Mouse (Mus musculus) midbrain, embryonic 16.5 days (tissue): Measurements from ENCODE around the gene Nmur1. TPM values are rescaled to one million over a fixed set of nuclear protein-coding genes. Genes with fewer than 3 reads are reported as not detected.
A peak's percentile ranks its signal among the peaks of the same experiment; 100 is the strongest.

Experiments used
- ATAC-seq: fragments of 200-750 bp; cut with Nextera tagmentation; 2 replicates; pipeline ENCODE4 v1.8.0; 2017; ENCODE audit warnings: moderate TSS enrichment
- H3K27ac ChIP-seq: fragments of 300-500 bp; sonication (generic); 2 replicates; pipeline ENCODE4 v1.5.1; 2014; ENCODE audit warnings: mild to moderate bottlenecking, low read length, mixed read lengths
- H3K27me3 ChIP-seq: fragments of 300-500 bp; sonication (generic); 2 replicates; pipeline ENCODE4 v1.6.1; 2014; ENCODE audit warnings: low read depth, low read length, mixed read lengths; ENCODE audit not compliant: control insufficient read depth, insufficient read depth
- H3K36me3 ChIP-seq: fragments of 300-500 bp; sonication (generic); 2 replicates; pipeline ENCODE4 v1.6.1; 2014; ENCODE audit warnings: mild to moderate bottlenecking, low read length, moderate library complexity, mixed read lengths; ENCODE audit not compliant: control insufficient read depth, insufficient read depth
- H3K4me1 ChIP-seq: fragments of 300-500 bp; sonication (generic); 2 replicates; pipeline ENCODE4 v1.6.1; 2014; ENCODE audit warnings: mild to moderate bottlenecking, low read length, mixed read lengths; ENCODE audit not compliant: control insufficient read depth, insufficient read depth
- H3K4me2 ChIP-seq: fragments of 300-500 bp; sonication (generic); 2 replicates; pipeline ENCODE4 v1.6.1; 2014; ENCODE audit warnings: mild to moderate bottlenecking, low read length, mixed read lengths
- H3K4me3 ChIP-seq: fragments of 300-500 bp; sonication (generic); 2 replicates; pipeline ENCODE4 v1.5.1; 2014; ENCODE audit warnings: low read depth, mild to moderate bottlenecking, low read length, moderate library complexity, mixed read lengths
- H3K9ac ChIP-seq: fragments of 300-500 bp; sonication (generic); 2 replicates; pipeline ENCODE4 v1.6.1; 2014; ENCODE audit warnings: low read depth, low read length, mixed read lengths
- H3K9me3 ChIP-seq: fragments of 300-500 bp; sonication (generic); replicated peaks from 2 replicates; pipeline ENCODE4 v1.6.1; 2014; ENCODE audit warnings: mild to moderate bottlenecking, low read length, mixed read lengths; ENCODE audit not compliant: control insufficient read depth, poor library complexity, severe bottlenecking
- WGBS: fragments of 180-500 bp; shearing (Covaris S2); extraction: QIAGEN DNeasy Blood & Tissue Kit; methylation state at CpG from one replicate; pipeline ENCODE4 v1.1.7; 2014; 5-methylcytosine and 5-hydroxymethylcytosine counted together
- polyA plus RNA-seq: library from polyadenylated mRNA; unstranded; fragments of >200 nt; fragmentation: Nextera tagmentation; extraction: Ambion mirVana; gene quantifications from 2 replicates; pipeline ENCODE4 v1.2.1, GENCODE M21; 2015

The Nmur1 gene
- polyA plus RNA-seq, 1 experiment from 2014 or later = 0.11 TPM

GRCm38 (mm10) chr1:86464223-86464874 lies 38.3 kb upstream of the Nmur1 start:
- H3K4me1 ChIP-seq = no peaks in the 10 kb centered on the region
- H3K4me2 ChIP-seq = no peak overlapping the region
- no peaks in the 10 kb centered on the region for H3K27me3 ChIP-seq
- H3K27ac ChIP-seq = peak overlapping the region; percentile 60; the same call in 1 of the 2 replicates
- H3K36me3 ChIP-seq = no peaks in the 10 kb centered on the region
- H3K9me3 ChIP-seq = no peaks in the 10 kb centered on the region
- no peak overlapping the region for H3K4me3 ChIP-seq
- ATAC-seq = no peak
- 36% methylated on average over 9 of the region's 9 CpGs for WGBS
- no peak overlapping the region for H3K9ac ChIP-seq

GRCm38 (mm10) chr1:86459371-86459770 lies 33.3 kb upstream of the Nmur1 start:
- WGBS = 81% methylated on average over 4 of the region's 4 CpGs
- H3K4me3 ChIP-seq = no peak overlapping the region
- H3K9ac ChIP-seq = no peak overlapping the region
- H3K36me3 ChIP-seq = no peaks in the 10 kb centered on the region
- ATAC-seq = no peak
- H3K9me3 ChIP-seq = no peaks in the 10 kb centered on the region
- no peaks in the 10 kb centered on the region for H3K4me1 ChIP-seq
- H3K4me2 ChIP-seq = no peak overlapping the region
- H3K27ac ChIP-seq = no peak overlapping the region
- no peaks in the 10 kb centered on the region for H3K27me3 ChIP-seq

GRCm38 (mm10) chr1:86456892-86457581 lies 31.0 kb upstream of the Nmur1 start:
- Histone ChIP-seq H3K4me2 (no peak overlapping the region), H3K36me3 (no peaks in the 10 kb centered on the region), H3K9me3 (no peaks in the 10 kb centered on the region), H3K27ac (no peak overlapping the region), H3K4me3 (no peak overlapping the region), H3K27me3 (no peaks in the 10 kb centered on the region), H3K9ac (no peak overlapping the region), H3K4me1 (no peaks in the 10 kb centered on the region)
- 73% methylated on average over 13 of the region's 13 CpGs for WGBS
- ATAC-seq = no peak

- H3K4me2 ChIP-seq = no peak overlapping the region
- no peak for ATAC-seq
- no peaks in the 10 kb centered on the region for H3K9me3 ChIP-seq
- no peaks in the 10 kb centered on the region for H3K27me3 ChIP-seq
- 72% methylated on average over 5 of the region's 5 CpGs for WGBS
- H3K4me3 ChIP-seq = no peak overlapping the region
- no peaks in the 10 kb centered on the region for H3K4me1 ChIP-seq
- H3K9ac ChIP-seq = no peak overlapping the region
- H3K27ac ChIP-seq = no peak overlapping the region
- H3K36me3 ChIP-seq = no peaks in the 10 kb centered on the region
These were observed 26.7 kb upstream of the Nmur1 start for GRCm38 (mm10) chr1:86452713-86453112.

- WGBS = 50% methylated on average over 6 of the region's 6 CpGs
- no peaks in the 10 kb centered on the region for H3K4me1 ChIP-seq
- H3K4me2 ChIP-seq = no peak overlapping the region
- H3K36me3 ChIP-seq = no peaks in the 10 kb centered on the region
- ATAC-seq = no peak
- no peaks in the 10 kb centered on the region for H3K27me3 ChIP-seq
- H3K4me3 ChIP-seq = no peak overlapping the region
- H3K27ac ChIP-seq = no peak overlapping the region
- H3K9me3 ChIP-seq = no peaks in the 10 kb centered on the region
- no peak overlapping the region for H3K9ac ChIP-seq
These were observed 23.9 kb upstream of the Nmur1 start for GRCm38 (mm10) chr1:86449966-86450365.

- H3K9ac ChIP-seq = 0 out of 2 replicates have a peak overlapping the region, but pooled peaks have one; percentile 30
- no peaks in the 10 kb centered on the region for H3K27me3 ChIP-seq
- no peaks in the 10 kb centered on the region for H3K9me3 ChIP-seq
- H3K27ac ChIP-seq = no peak overlapping the region
- H3K4me1 ChIP-seq = peaks cover 9% of the 10 kb centered on the region
- 32% methylated on average over 4 of the region's 4 CpGs for WGBS
- H3K4me3 ChIP-seq = no peak overlapping the region
- H3K4me2 ChIP-seq = no peak overlapping the region
- no peaks in the 10 kb centered on the region for H3K36me3 ChIP-seq
- ATAC-seq = no peak
These were observed 22.2 kb upstream of the Nmur1 start for GRCm38 (mm10) chr1:86448272-86448671.

GRCm38 (mm10) chr1:86447596-86448171 lies 21.7 kb upstream of the Nmur1 start:
- Histone ChIP-seq H3K4me1 (peaks cover 13% of the 10 kb centered on the region), H3K4me2 (no peak overlapping the region), H3K9me3 (no peaks in the 10 kb centered on the region), H3K4me3 (no peak overlapping the region), H3K27me3 (no peaks in the 10 kb centered on the region), H3K27ac (peak overlapping the region; percentile 33; the same call in 1 of the 2 replicates), H3K36me3 (no peaks in the 10 kb centered on the region), H3K9ac (peak overlapping the region; percentile 30; the same call in 1 of the 2 replicates)
- WGBS = 44% methylated on average over 13 of the region's 13 CpGs
- ATAC-seq = no peak

GRCm38 (mm10) chr1:86443386-86444172 lies 17.6 kb upstream of the Nmur1 start:
- no peak for ATAC-seq
- no peaks in the 10 kb centered on the region for H3K9me3 ChIP-seq
- peak overlapping the region; percentile 97 for H3K9ac ChIP-seq
- H3K27me3 ChIP-seq = no peaks in the 10 kb centered on the region
- peaks cover 33% of the 10 kb centered on the region for H3K4me1 ChIP-seq
- no peaks in the 10 kb centered on the region for H3K36me3 ChIP-seq
- peak overlapping the region; percentile 97 for H3K27ac ChIP-seq
- H3K4me3 ChIP-seq = peak overlapping the region; percentile 48
- peak overlapping the region; percentile 94 for H3K4me2 ChIP-seq
- WGBS = 52% methylated on average over 8 of the region's 8 CpGs
